Mouse (Mus musculus) layer of hippocampus, adult 11-12 months (tissue): ENCODE results near the gene 1600002K03Rik.

ENCODE experiments used
- DNase-seq: peaks from one replicate; pipeline ENCODE4 v3.0.0; 2022; ENCODE audit warnings: low spot score

The 1600002K03Rik gene

GRCm38 (mm10) chr10:80141243-80141642 is 31.5 kb upstream of the 1600002K03Rik start:
- peak; percentile 97 for DNase-seq

DNA sequence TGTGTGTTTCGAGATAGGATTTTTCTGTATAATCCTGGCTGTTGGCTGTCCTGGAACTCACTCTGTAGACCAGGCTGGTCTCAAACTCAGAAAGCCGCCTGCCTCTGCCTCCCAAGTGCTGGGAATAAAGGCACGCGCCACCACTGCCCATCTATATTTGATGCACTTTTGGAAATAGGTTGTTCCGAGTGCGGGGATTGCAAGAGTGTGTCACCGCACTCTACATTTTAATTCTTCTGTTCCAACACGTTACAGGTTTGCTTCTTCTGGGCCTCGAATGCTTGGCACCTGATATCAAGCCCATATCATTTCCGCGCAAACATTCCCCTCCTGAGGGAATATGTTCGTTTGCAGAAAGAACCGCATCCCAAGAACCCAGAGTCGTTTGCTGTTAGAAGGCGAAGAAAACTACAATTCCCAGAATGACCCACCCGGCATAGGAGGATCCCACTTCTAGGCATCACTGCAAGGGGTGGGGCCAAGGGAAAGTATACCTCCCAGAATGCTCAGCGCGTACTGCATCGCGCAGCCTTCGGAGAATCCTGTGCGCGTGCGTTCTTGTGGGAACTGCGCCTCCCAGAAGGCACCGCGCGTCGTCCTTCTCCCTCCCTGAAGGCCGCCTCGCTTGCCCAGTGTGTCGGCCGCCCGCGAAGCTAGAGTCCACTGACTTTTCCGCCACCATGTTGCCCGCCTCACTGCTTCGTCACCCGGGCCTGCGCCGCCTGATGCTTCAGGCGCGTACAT is 30.8 kb upstream of the 1600002K03Rik start:
- peak; percentile 96 for DNase-seq

GRCm38 (mm10) chr10:80142530-80142925 is 30.2 kb upstream of the 1600002K03Rik start:
- DNase-seq: no peak

DNA sequence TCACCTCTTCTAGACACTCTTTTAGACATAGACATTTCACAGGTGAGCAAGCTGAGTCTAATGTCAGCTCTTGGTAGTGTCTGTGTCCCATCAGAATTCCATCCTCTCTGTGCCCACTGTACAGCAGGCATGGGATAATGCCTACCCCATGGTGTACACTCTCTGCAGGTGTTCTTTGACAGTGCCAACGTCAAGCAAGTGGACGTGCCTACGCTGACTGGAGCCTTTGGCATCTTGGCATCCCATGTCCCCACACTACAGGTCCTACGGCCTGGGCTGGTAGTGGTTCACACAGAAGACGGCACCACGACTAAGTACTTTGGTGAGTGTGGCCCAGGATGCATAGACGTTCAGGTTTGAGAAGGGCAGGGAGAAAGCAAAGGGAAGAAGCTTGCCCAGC is 29.1 kb upstream of the 1600002K03Rik start:
- DNase-seq: no peak

- no peak for DNase-seq
Measured at GRCm38 (mm10) chr10:80144159-80144558, 28.6 kb upstream of the 1600002K03Rik start.

- DNase-seq: peak; percentile 80
Measured at GRCm38 (mm10) chr10:80144864-80145838, 27.6 kb upstream of the 1600002K03Rik start.

DNA sequence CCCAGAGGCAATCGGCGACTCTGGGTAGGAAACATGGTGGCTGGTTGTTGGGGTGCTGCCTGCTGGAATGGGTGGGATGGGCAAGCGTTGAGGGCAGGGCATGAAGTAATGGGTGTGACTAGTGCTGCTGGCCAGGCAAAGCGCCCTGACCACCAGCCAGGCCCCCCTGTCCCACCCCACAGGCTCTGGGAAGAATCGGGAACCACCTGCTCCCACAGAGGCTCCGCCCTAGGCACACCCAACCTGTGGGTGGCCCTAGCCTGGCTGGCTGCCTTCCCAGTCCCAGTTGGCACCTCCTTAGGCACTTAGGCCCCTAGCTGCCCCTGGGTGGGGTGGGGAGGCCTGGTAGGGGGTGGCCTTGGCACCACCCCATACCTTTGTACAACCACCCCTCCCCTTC is 26.8 kb upstream of the 1600002K03Rik start:
- DNase-seq: no peak

- no peak for DNase-seq
Measured at GRCm38 (mm10) chr10:80146568-80147011, 26.2 kb upstream of the 1600002K03Rik start.

DNA sequence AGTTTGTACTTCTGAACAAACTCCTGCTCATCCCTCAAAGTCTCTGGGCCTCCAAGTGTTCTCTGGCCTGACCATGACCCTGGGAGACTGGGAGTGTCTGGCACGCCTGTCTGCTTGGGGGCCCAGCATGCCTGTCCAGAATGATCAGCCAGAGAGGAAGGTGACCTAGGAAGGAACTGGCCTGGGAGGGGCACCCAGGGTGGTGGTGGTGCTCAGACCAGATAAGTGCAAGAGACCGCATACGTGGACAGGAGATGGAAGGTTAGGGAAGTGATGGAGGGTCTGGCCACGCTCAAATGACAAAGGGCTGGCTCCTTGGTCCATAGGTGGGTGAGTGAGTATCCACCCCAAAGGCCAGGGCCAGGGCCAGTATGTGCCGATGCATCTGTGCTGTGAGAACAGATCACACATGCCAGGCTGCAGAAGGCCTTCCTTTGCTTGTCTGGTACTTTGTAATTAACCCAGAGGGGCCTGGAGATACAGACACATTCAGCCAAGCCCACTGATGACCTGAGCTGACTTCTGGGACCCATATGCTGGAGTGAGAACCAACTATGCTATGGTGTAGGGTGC is 25.5 kb upstream of the 1600002K03Rik start:
- no peak for DNase-seq

DNA sequence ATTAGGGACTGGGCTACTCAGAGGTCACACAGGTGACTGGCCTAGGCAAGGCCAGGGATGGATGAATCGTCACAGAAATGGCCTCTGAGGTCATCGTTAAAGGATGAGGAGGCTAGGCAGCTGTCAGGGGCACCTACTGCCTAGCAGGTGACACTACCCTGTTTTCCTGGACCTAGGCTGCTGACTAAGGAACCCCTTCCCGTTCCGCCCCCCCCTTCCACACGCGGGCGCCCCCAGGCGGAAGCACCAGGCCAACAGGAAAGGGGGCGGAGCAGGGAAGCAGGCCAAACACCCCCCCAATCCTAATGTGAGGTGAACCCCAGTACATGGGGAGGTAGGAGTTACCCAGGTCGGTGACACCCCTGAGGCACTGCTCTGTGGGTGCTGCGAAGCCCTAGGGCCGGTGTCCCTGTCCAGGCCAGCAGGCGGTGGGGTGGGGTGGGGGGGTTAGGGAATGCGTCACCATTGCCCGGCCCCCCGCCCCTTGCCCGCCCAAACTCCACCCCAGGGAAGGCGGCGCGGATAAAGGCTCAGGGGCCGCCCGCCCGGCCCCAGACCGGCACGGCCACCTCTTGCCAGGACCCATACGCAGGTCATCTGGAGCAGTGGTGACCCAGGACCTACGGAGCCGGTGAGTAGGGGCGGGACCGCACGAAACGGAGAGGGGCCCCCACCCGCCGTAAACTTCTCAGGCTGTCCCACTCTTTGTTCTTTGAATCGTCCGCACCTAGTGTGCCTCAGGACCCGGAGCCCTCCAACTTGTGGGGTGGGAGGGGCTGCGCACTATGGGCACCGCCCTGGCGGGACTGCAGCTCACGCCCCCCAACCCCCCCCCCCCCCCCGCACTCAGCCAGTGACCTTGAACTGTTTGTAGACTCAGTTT is 24.8 kb upstream of the 1600002K03Rik start, which contains the start of gene Midn:
Gene Midn, plus strand, starts transcription at position 554 of the 883 bp plus-strand sequence.
- peak; percentile 75 for DNase-seq

DNA sequence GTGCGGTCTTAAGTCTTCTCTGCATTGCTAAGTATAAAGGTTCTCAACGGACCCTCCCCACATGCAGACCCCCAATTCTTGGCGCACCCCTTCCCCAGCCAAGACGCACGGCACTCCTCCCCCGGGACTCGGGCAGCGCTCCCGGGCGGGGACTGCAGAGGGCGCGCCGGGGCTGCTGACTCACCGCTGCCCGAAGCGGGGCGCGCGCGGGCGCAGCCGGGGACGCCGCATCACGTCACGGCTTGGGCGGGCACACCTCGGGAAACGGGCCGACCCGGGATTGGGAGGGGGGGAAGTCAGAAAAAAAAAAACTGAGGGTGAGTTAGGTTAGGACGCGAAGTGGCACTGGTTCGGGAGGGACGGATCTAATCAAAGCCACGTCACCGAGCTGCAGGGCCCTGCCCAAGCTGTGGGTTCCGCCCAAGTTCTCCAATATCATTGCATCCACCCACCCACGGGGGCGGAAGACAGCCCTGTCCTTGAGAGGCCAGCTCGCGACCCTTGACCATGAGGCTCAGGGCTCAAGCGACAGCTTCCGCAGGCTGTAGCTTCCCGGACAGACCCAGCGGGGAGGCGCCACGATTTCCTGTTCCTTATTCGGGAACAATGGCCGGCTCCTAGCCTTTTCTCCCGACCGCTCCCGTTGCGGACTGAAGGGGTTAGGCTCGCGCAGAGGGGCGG is 24.0 kb upstream of the 1600002K03Rik start:
- peak; percentile 93 for DNase-seq

GRCm38 (mm10) chr10:80149291-80150225 is 23.2 kb upstream of the 1600002K03Rik start:
- peak; percentile 98 for DNase-seq

DNA sequence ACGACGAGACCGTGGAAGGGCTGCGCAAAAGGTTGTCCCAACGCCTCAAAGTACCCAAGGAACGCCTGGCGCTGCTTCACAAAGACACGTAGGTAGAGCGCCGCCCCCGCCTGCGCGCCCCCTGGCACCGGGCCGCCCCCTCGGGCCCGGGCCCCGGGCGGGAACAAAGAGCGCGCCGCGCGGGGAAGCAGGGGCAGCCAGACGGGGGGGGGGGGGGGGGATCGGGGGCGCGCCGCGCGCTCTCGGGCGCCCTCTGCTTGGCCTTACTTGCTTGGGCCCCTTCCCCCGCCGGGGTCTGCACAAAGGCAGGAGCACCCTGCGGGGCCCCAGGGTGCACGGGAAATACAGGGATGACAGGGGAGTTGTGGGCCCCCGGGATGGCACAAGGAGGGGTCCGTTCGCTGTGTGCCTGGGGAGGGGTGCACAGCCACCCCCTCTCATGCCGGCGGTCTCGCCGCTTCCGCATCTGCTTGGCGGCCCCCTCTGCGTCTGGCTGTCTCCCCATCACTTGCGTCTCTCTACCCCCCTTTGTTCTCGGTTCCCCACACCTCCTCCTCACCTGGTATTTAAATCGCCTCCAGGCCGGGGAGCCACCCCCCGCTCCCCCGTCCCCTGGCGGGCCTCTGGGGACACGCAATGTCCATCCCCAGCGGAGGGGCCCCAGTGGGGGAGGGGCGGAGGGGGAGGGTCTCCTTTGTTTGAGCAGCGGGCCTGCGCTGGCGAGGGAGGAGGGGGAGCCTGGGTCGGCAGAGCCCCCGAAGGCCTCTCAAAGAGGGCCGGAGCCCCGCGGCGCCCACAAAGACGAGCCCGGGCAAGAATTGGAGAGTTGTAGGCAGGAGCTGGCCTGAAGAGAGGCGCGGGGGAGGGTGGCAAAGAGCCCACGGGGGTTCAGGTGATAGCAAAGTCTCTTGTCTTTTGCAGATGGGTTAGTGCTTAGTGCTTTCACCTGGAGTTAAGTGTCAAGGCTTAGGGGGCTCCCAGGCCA is 22.2 kb upstream of the 1600002K03Rik start:
- DNase-seq: no peak

DNA sequence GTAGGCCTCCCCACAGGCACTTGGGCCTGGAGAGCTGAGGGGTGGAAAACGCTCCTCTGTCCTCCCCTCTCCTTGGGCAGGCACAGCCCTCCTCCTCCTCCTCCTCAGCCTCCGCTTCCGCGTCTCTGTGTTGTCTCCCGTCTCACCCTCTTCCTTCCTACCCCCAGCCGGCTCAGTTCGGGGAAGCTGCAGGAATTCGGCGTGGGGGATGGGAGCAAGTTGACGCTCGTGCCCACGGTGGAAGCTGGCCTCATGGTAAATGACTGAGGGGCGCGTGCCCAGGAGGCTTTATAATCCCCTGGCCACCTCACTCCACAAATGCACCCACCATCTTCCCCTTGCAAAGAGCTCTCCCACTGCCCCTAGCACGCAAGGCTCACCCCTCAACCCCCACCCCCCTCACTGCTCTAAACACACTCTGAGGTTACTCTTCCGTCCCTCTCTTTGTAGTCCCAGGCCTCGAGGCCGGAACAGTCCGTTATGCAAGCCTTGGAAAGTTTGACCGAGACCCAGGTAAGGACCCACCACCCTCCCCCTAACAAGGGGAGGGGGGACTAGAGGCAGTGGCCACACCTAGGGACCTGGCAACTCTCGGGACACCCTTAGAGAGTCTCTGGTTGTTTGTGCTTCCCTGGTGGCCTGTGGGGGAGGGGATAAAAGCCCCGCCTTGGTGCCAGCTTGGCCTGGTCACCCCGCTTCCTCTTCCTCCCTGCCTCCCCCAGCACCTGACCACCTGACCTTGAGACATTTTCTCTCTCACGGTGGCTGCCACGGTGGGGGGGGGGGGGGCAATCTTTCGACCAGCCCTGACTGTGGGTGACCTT is 21.3 kb upstream of the 1600002K03Rik start:
- DNase-seq: no peak

DNA sequence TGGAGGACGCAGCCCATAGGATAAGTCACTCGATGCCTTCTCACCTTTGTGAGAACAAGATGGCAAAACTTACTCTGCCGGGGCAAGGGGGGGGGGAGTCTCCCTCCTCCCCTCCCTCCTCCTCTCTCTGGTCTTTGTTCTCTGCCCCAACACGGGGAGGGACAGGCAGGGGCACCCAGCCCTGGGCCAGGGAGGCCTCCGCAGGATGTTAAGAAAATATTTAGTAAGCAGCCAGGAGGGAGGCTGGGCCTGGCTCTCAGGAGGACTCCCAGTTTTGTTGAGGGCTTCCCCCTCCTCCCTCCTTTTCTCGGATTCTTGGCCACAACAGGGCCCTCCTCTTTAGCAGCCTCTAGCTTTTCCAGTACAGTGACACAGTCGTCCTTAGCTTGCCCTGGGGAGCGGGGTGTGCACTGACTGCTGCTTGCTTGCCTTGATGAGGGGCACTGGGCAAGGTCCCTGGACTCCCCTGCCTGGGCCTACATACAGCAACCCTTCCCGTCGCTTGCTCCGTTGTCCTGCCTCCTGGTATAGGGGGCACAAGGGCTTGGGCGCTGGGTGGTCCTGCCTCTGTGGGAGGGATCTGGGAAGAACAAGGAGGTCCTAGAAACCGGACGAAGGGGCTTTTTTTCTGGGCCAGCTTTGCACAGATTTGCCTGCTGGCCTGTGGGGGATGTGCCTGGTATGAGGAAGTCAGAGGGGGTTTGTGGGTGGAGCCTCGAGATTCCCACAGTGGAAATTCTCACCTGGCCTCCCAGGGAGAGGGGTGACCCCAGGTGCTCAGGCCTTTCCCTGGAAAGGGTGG is 20.5 kb upstream of the 1600002K03Rik start:
- DNase-seq: no peak

- DNase-seq: no peak
Measured at GRCm38 (mm10) chr10:80152873-80153260, 19.9 kb upstream of the 1600002K03Rik start.

- no peak for DNase-seq
Measured at GRCm38 (mm10) chr10:80153713-80154112, 19.0 kb upstream of the 1600002K03Rik start.
